ENCODE assay signal across 11 mouse cellular contexts in the genomic region with DNA sequence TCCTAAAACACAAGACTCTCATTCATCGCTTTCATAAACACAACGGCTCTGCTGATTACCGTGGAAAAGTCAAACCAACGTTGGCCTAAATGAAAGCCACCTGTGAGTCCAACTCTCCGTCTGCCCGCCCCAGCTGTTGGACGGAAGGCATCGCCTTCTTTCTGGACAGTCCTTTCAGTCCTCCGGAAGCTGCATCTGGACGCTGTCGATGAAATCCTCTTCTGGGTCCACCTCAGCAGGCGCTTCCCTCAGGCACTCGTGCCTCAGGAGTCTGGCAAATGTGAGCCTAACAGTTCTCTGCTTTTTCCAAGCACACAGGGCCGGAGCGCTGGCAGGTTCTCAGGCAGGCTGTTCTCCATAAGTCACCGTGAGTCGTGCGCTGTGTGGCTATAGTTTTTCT. TPM values are rescaled to one million over a fixed set of nuclear protein-coding genes. Genes with fewer than 3 reads are reported as not detected.
DNase-seq lines count a peak whose midpoint lies in the region; ATAC-seq lines count a peak whose summit lies in the region.
"Had no signal": no experiment of that assay in that cellular context is flagged by ENCODE, and none has a peak within 500 bp of the region (broad histone marks: within the 10 kb centered on the region; RNA-seq: fewer than 3 reads in every experiment).

No protein-coding gene starts in this region.

- H3K9ac ChIP-seq in hindbrain, embryonic 16.5 days (ENCODE audit: low read depth, low read length), result no peak overlapping the region
- H3K9ac ChIP-seq in embryonic facial prominence, embryonic 11.5 days (replicated peaks; ENCODE audit: low read length), result no peak overlapping the region
- H3K9ac ChIP-seq in limb, embryonic 13.5 days, result peak overlapping the region; percentile 66
- H3K9ac ChIP-seq in forebrain, embryonic 16.5 days (replicated peaks; ENCODE audit: low read depth, low read length), result no peak overlapping the region
- H3K9ac ChIP-seq: hindbrain, embryonic 15.5 days; liver, embryonic 13.5 days had no signal

- no peaks in the 10 kb centered on the region for H3K9me3 ChIP-seq in hindbrain, embryonic 10.5 days
- no peaks in the 10 kb centered on the region for H3K9me3 ChIP-seq in hindbrain, embryonic 16.5 days (ENCODE audit: control insufficient read depth, low read length)
- no peaks in the 10 kb centered on the region for H3K9me3 ChIP-seq in embryonic facial prominence, embryonic 11.5 days (replicated peaks; ENCODE audit: control insufficient read depth, low read length)
- no peaks in the 10 kb centered on the region for H3K9me3 ChIP-seq in limb, embryonic 13.5 days
- H3K9me3 ChIP-seq in forebrain, embryonic 16.5 days (ENCODE audit: control insufficient read depth, low read length), result no peaks in the 10 kb centered on the region
- H3K9me3 ChIP-seq: hindbrain, embryonic 15.5 days; liver, embryonic 13.5 days had no signal

- no peaks in the 10 kb centered on the region for H3K27me3 ChIP-seq in hindbrain, embryonic 10.5 days (ENCODE audit: insufficient read depth, poor library complexity, severe bottlenecking)
- no peaks in the 10 kb centered on the region for H3K27me3 ChIP-seq in hindbrain, embryonic 16.5 days (replicated peaks; ENCODE audit: control insufficient read depth, insufficient read depth, low read length)
- H3K27me3 ChIP-seq in embryonic facial prominence, embryonic 11.5 days (ENCODE audit: control insufficient read depth, insufficient read depth, low read length), result no peaks in the 10 kb centered on the region
- no peaks in the 10 kb centered on the region for H3K27me3 ChIP-seq in limb, embryonic 13.5 days
- H3K27me3 ChIP-seq in forebrain, embryonic 16.5 days (replicated peaks; ENCODE audit: control insufficient read depth, insufficient read depth, low read length), result no peaks in the 10 kb centered on the region
- H3K27me3 ChIP-seq: CH12.LX; hindbrain, embryonic 15.5 days; liver, embryonic 13.5 days had no signal

- WGBS in hindbrain, embryonic 10.5 days, result 71% methylated on average over 18 of the region's 18 CpGs
- 76% methylated on average over 18 of the region's 18 CpGs for WGBS in hindbrain, embryonic 16.5 days
- 27% methylated on average over 18 of the region's 18 CpGs for WGBS in embryonic facial prominence, embryonic 11.5 days
- WGBS in limb, embryonic 13.5 days, result 17% methylated on average over 18 of the region's 18 CpGs
- WGBS in forebrain, embryonic 16.5 days, result 82% methylated on average over 18 of the region's 18 CpGs

- ATAC-seq in hindbrain, embryonic 16.5 days, result no peak
- peak; percentile 76; the same call in 1 of the 2 replicates for ATAC-seq in embryonic facial prominence, embryonic 11.5 days (replicated peaks; ENCODE audit: insufficient number of reproducible peaks, low FRiP score, low TSS enrichment, low read depth)
- no peak for ATAC-seq in limb, embryonic 13.5 days (ENCODE audit: low FRiP score, low read depth)
- ATAC-seq in forebrain, embryonic 16.5 days, result no peak

- H3K36me3 ChIP-seq in hindbrain, embryonic 10.5 days, result no peaks in the 10 kb centered on the region
- H3K36me3 ChIP-seq in hindbrain, embryonic 16.5 days (ENCODE audit: control insufficient read depth, insufficient read depth, low read length), result no peaks in the 10 kb centered on the region
- H3K36me3 ChIP-seq in embryonic facial prominence, embryonic 11.5 days (replicated peaks; ENCODE audit: control insufficient read depth, insufficient read depth, low read depth, low read length), result no peaks in the 10 kb centered on the region
- no peaks in the 10 kb centered on the region for H3K36me3 ChIP-seq in limb, embryonic 13.5 days
- H3K36me3 ChIP-seq in forebrain, embryonic 16.5 days (ENCODE audit: control insufficient read depth, insufficient read depth), result no peaks in the 10 kb centered on the region

- peak; percentile 21 for DNase-seq in hindbrain, embryonic 10.5 days (ENCODE audit: low spot score)
- DNase-seq in R1 (ENCODE audit: low read depth, low spot score), result peak; percentile 20
- peak; percentile 86 for DNase-seq in embryonic facial prominence, embryonic 11.5 days (ENCODE audit: low spot score)
- no peak for DNase-seq in spleen, adult 12 weeks (ENCODE audit: low spot score)
- DNase-seq: kidney, postnatal 4 days; liver, embryonic 13.5 days had no signal

- peaks cover 2% of the 10 kb centered on the region for H3K4me1 ChIP-seq in hindbrain, embryonic 10.5 days (replicated peaks)
- no peaks in the 10 kb centered on the region for H3K4me1 ChIP-seq in hindbrain, embryonic 16.5 days (ENCODE audit: control insufficient read depth, insufficient read depth, low read depth, low read length)
- H3K4me1 ChIP-seq in embryonic facial prominence, embryonic 11.5 days (ENCODE audit: control insufficient read depth, insufficient read depth, low read length), result no peaks in the 10 kb centered on the region
- peaks cover 9% of the 10 kb centered on the region; the same call in 1 of the 2 replicates for H3K4me1 ChIP-seq in limb, embryonic 13.5 days
- H3K4me1 ChIP-seq in forebrain, embryonic 16.5 days (replicated peaks; ENCODE audit: control insufficient read depth, insufficient read depth, low read length), result peaks cover 3% of the 10 kb centered on the region
- H3K4me1 ChIP-seq: hindbrain, embryonic 15.5 days had no signal

- no peak overlapping the region for H3K4me3 ChIP-seq in hindbrain, embryonic 10.5 days
- H3K4me3 ChIP-seq in hindbrain, embryonic 16.5 days (ENCODE audit: low read length), result no peak overlapping the region
- H3K4me3 ChIP-seq in embryonic facial prominence, embryonic 11.5 days (ENCODE audit: low read depth, low read length), result no peak overlapping the region
- peak overlapping the region; percentile 27 for H3K4me3 ChIP-seq in limb, embryonic 13.5 days
- H3K4me3 ChIP-seq in forebrain, embryonic 16.5 days (replicated peaks; ENCODE audit: low read length), result no peak overlapping the region
- H3K4me3 ChIP-seq: hindbrain, embryonic 15.5 days; liver, embryonic 13.5 days had no signal

- H3K27ac ChIP-seq in hindbrain, embryonic 10.5 days, result peak overlapping the region; percentile 3; the same call in 1 of the 2 replicates
- no peak overlapping the region for H3K27ac ChIP-seq in hindbrain, embryonic 16.5 days (ENCODE audit: low read depth, low read length)
- H3K27ac ChIP-seq in embryonic facial prominence, embryonic 11.5 days (replicated peaks; ENCODE audit: low read depth, low read length), result no peak overlapping the region
- H3K27ac ChIP-seq in limb, embryonic 13.5 days, result peak overlapping the region; percentile 73; the same call in 1 of the 2 replicates
- no peak overlapping the region for H3K27ac ChIP-seq in forebrain, embryonic 16.5 days (ENCODE audit: low read length)
- H3K27ac ChIP-seq: hindbrain, embryonic 15.5 days had no signal

- H3K4me2 ChIP-seq in hindbrain, embryonic 16.5 days (ENCODE audit: low read length), result no peak overlapping the region
- peak overlapping the region; percentile 26; the same call in 1 of the 2 replicates for H3K4me2 ChIP-seq in embryonic facial prominence, embryonic 11.5 days (ENCODE audit: low read depth, low read length)
- H3K4me2 ChIP-seq in limb, embryonic 13.5 days (replicated peaks), result peak overlapping the region; percentile 58
- H3K4me2 ChIP-seq in forebrain, embryonic 16.5 days (ENCODE audit: low read length), result no peak overlapping the region
- H3K4me2 ChIP-seq: hindbrain, embryonic 15.5 days; liver, embryonic 13.5 days had no signal

RNA-seq across cellular contexts. Expression of a gene that starts 29.4 kb away (rescaled TPM):
- polyA plus RNA-seq in hindbrain, embryonic 10.5 days (2016; fragmentation: Nextera tagmentation; extraction: Ambion mirVana), result 1.7 and 3.1 TPM in 2 replicates
- polyA plus RNA-seq in hindbrain, embryonic 16.5 days (2015; fragmentation: Nextera tagmentation; extraction: Ambion mirVana), result 12.8 and 14.6 TPM in 2 replicates
- polyA plus RNA-seq in embryonic facial prominence, embryonic 11.5 days (2014; fragmentation: Nextera tagmentation; extraction: Ambion mirVana), result 5.9 and 7.4 TPM in 2 replicates
- polyA plus RNA-seq in limb, embryonic 13.5 days (2015; fragmentation: Nextera tagmentation; extraction: Ambion mirVana), result 4.7 and 5.5 TPM in 2 replicates
- polyA plus RNA-seq in forebrain, embryonic 16.5 days (2015; fragmentation: Nextera tagmentation; extraction: Ambion mirVana), result 12.2 and 14.3 TPM in 2 replicates

RNA-seq across cellular contexts. Expression of a gene that starts 44.5 kb away (rescaled TPM):
- polyA plus RNA-seq in hindbrain, embryonic 10.5 days (2016; fragmentation: Nextera tagmentation; extraction: Ambion mirVana), result 11.7 and 14.9 TPM in 2 replicates
- 20.9 and 23.8 TPM in 2 replicates for polyA plus RNA-seq in hindbrain, embryonic 16.5 days (2015; fragmentation: Nextera tagmentation; extraction: Ambion mirVana)
- polyA plus RNA-seq in embryonic facial prominence, embryonic 11.5 days (2014; fragmentation: Nextera tagmentation; extraction: Ambion mirVana), result 26.8 and 28.1 TPM in 2 replicates
- polyA plus RNA-seq in limb, embryonic 13.5 days (2015; fragmentation: Nextera tagmentation; extraction: Ambion mirVana), result 28.6 and 33.3 TPM in 2 replicates
- 24.6 and 26.6 TPM in 2 replicates for polyA plus RNA-seq in forebrain, embryonic 16.5 days (2015; fragmentation: Nextera tagmentation; extraction: Ambion mirVana)

RNA-seq across cellular contexts. Expression of a gene that starts 44.6 kb away (rescaled TPM):
- 8.3 and 14.2 TPM in 2 replicates for polyA plus RNA-seq in hindbrain, embryonic 10.5 days (2016; fragmentation: Nextera tagmentation; extraction: Ambion mirVana)
- 8.2 and 8.4 TPM in 2 replicates for polyA plus RNA-seq in hindbrain, embryonic 16.5 days (2015; fragmentation: Nextera tagmentation; extraction: Ambion mirVana)
- 14.5 and 14.7 TPM in 2 replicates for polyA plus RNA-seq in embryonic facial prominence, embryonic 11.5 days (2014; fragmentation: Nextera tagmentation; extraction: Ambion mirVana)
- 14.3 and 16.3 TPM in 2 replicates for polyA plus RNA-seq in limb, embryonic 13.5 days (2015; fragmentation: Nextera tagmentation; extraction: Ambion mirVana)
- polyA plus RNA-seq in forebrain, embryonic 16.5 days (2015; fragmentation: Nextera tagmentation; extraction: Ambion mirVana), result 8.7 and 9.1 TPM in 2 replicates

Comparison
In these comparisons a context has a peak if more than half of its experiments do, and no peak if none do; other contexts are left out.
1. H3K27ac ChIP-seq: peak in hindbrain, embryonic 10.5 days (single experiment) and limb, embryonic 13.5 days (single experiment); none in hindbrain, embryonic 16.5 days (single experiment), embryonic facial prominence, embryonic 11.5 days (single experiment) and forebrain, embryonic 16.5 days (single experiment).
2. H3K4me2 ChIP-seq: peak in embryonic facial prominence, embryonic 11.5 days (single experiment) and limb, embryonic 13.5 days (single experiment); none in hindbrain, embryonic 16.5 days (single experiment) and forebrain, embryonic 16.5 days (single experiment).